Mouse (Mus musculus) megakaryocyte, embryonic 14.5 days (primary cell): Measurements from ENCODE around the gene Cdc45. TPM values are rescaled to one million over a fixed set of nuclear protein-coding genes. Genes with fewer than 3 reads are reported as not detected.
A peak's percentile ranks its signal among the peaks of the same experiment; 100 is the strongest.

Experiments used
- H3K27me3 ChIP-seq: replicated peaks from 2 replicates; pipeline ENCODE3; 2012; ENCODE audit warnings: inconsistent platforms
- H3K36me3 ChIP-seq: replicated peaks from 2 replicates; pipeline ENCODE3; 2012; ENCODE audit warnings: low read length, inconsistent platforms, mixed read lengths
- H3K4me1 ChIP-seq: 2 replicates; pipeline ENCODE4 v1.6.1; 2012; ENCODE audit warnings: inconsistent platforms
- H3K4me3 ChIP-seq: replicated peaks from 2 replicates; pipeline ENCODE3; 2012; ENCODE audit warnings: moderate library complexity, mild to moderate bottlenecking, inconsistent platforms
- H3K9me3 ChIP-seq: 2 replicates; pipeline ENCODE4 v1.6.1; 2012; ENCODE audit warnings: inconsistent platforms
- FLI1 ChIP-seq: IDR thresholded peaks from 2 replicates; pipeline ENCODE4 v1.6.1; 2012; ENCODE audit warnings: low read length, inconsistent platforms, mixed read lengths
- GATA1 ChIP-seq: IDR thresholded peaks from 3 replicates; pipeline ENCODE4 v1.6.1; 2012; ENCODE audit warnings: mixed read lengths, low read length, inconsistent platforms, borderline replicate concordance
- polyA plus RNA-seq: library from polyadenylated mRNA; stranded (reverse); fragments of >175 nt; gene quantifications from 2 replicates; pipeline ENCODE4 v1.2.3, GENCODE M21; 2012; ENCODE audit warnings: low replicate concordance; ENCODE audit not compliant: insufficient read depth

Gene Cdc45
- polyA plus RNA-seq, 1 experiment: 13.9 TPM

DNA sequence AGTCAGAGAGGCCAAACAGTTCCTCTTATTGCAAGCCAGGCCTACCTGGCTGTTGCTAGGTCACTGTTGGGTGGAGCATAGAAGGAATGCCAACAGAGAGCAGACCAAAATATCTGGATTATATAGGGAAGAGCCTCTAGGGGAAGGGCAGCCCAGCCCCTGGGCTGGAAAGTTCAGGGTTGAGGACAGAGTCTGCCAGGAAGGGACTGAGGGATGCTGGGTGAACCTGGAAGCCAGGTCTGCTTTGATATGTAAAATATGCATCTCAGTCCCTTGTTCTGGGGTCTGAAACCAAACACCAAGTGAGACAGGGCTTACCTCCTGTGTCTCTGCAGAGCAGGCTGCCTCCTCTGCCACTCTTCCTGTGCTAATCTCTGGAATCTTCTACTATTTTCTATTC is 73.5 kb downstream of the Cdc45 start:
- TF ChIP-seq FLI1 (no peak), GATA1 (no peak)
- no peaks in the 10 kb centered on the region for H3K36me3 ChIP-seq

DNA sequence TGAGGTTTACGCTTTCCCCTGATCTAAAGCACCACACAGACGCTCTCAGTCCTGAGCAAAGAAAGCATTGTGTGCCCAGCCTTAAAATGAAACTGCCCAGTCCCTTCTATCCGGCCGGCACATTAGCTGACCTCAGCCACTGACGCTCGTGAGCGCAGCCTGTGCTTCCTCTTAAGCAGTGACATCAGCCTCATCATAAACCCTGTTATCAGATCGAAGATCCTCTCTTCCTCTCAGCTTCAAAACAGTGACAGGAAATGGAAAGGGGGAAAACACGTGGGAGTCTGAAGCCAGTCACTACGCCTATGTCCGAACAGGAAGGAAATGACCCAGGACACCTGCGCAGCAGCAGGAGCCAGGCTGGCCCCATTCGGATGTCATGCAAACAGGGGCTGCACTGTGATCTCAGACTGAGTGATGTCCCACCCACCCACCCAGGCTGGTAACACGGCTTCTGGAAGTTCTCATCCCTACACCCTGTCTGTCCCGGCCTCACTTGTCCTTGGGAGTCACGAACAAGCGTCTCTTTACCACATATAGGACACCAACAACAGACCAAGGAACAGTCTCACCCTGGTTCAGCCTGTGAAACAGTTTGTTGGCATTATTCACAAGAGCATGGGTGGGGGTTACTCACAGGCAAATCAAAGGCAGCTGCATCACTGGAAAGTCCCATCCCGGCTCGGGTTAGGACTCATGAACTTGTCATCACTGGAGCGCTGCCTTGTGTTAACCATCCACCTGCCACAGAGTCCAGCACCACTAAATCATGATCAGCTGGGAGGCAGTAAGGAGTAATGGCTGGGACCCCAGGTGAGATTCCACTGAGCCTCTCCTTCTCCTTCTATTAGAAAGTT is 78.5 kb downstream of the Cdc45 start:
- peaks cover 62% of the 10 kb centered on the region for H3K27me3 ChIP-seq
- no peaks in the 10 kb centered on the region for H3K36me3 ChIP-seq
- H3K9me3 ChIP-seq: no peaks in the 10 kb centered on the region
- H3K4me1 ChIP-seq: peaks cover 23% of the 10 kb centered on the region
- TF ChIP-seq FLI1: no peak
- H3K4me3 ChIP-seq: peak overlapping the region; percentile 89

More for the DNA sequence above, 73.5 kb downstream of the Cdc45 start:
- peaks cover 55% of the 10 kb centered on the region for H3K27me3 ChIP-seq
- no peaks in the 10 kb centered on the region for H3K9me3 ChIP-seq
- peaks cover 9% of the 10 kb centered on the region for H3K4me1 ChIP-seq
- no peak overlapping the region for H3K4me3 ChIP-seq

DNA sequence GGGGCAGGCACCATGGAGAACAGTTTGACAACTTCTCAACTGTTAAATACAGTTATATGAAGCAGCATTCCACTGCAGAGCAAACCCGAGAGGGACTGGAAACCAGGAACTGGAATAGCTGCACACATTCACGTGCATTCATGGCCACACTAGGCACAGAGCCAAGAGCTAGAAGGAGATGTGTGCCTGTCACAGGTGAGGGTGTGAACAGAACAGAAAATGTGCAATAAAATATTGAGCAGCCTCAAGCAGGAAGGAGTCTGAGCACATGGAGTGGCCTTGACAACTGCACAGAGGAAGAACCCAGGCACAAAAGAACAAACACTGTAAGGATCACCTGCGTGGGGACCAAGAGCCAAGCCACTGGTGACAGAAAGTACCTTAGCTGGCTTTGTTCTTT is 81.1 kb downstream of the Cdc45 start:
- Histone ChIP-seq H3K27me3 (peaks cover 47% of the 10 kb centered on the region), H3K4me1 (peaks cover 23% of the 10 kb centered on the region), H3K9me3 (no peaks in the 10 kb centered on the region), H3K4me3 (no peak overlapping the region), H3K36me3 (no peaks in the 10 kb centered on the region)
- TF ChIP-seq GATA1 (no peak), FLI1 (no peak)

Other genes with a start within 250 kb of the Cdc45 start
- gene Tbx1, start 221.3 kb downstream of the Cdc45 start, polyA plus RNA-seq: not detected in 2 replicates
- gene Gp1bb, start 189.6 kb downstream of the Cdc45 start, polyA plus RNA-seq: 3,910 and 6,936 TPM in 2 replicates
- 1.0 TPM in 1 of 2 replicates, not detected in the other for gene Gm49601, start 185.6 kb downstream of the Cdc45 start, polyA plus RNA-seq
- gene Sept5, start 182.0 kb downstream of the Cdc45 start, polyA plus RNA-seq: 8.0 and 10.3 TPM in 2 replicates
- gene Cldn5, start 35.1 kb downstream of the Cdc45 start, polyA plus RNA-seq: not detected in 2 replicates
- gene Ufd1, start 208 bp downstream of the Cdc45 start, polyA plus RNA-seq: 11.3 and 18.9 TPM in 2 replicates
- gene 2510002D24Rik, start 24.6 kb upstream of the Cdc45 start, polyA plus RNA-seq: 26.8 and 66.9 TPM in 2 replicates
- gene Gm28539, start 24.6 kb upstream of the Cdc45 start, polyA plus RNA-seq: not detected in 2 replicates
- gene Mrpl40, start 64.9 kb upstream of the Cdc45 start, polyA plus RNA-seq: 8.4 and 19.5 TPM in 2 replicates
- 6.4 and 6.6 TPM in 2 replicates for gene Hira, start 65.0 kb upstream of the Cdc45 start, polyA plus RNA-seq